Mouse (Mus musculus) G1E (cell line): Measurements from ENCODE around the gene Dusp19.

ENCODE experiments used
- CTCF ChIP-seq: IDR thresholded peaks from 2 replicates; pipeline ENCODE4 v1.5.1; 2012; ENCODE audit warnings: low read depth, low read length, inconsistent platforms, mixed read lengths
- GATA1 ChIP-seq: IDR thresholded peaks from 2 replicates; pipeline ENCODE4 v1.6.1; 2012; ENCODE audit warnings: borderline replicate concordance, low read length, inconsistent platforms, mixed read lengths
- POLR2AphosphoS5 ChIP-seq: IDR thresholded peaks from 2 replicates; pipeline ENCODE4 v1.6.1; 2012; ENCODE audit warnings: low read depth, low read length, inconsistent platforms; ENCODE audit not compliant: insufficient replicate concordance
- TAL1 ChIP-seq: conservative IDR thresholded peaks from 2 replicates; pipeline ENCODE4 v1.6.1; 2012; ENCODE audit warnings: low read depth, low read length, inconsistent platforms, mixed read lengths

GRCm38 (mm10) chr2:80632336-80633026, 15.6 kb downstream of the Dusp19 start:
- TF ChIP-seq CTCF = no peak
- no peak for TF ChIP-seq POLR2AphosphoS5
- TF ChIP-seq TAL1 = no peak
- TF ChIP-seq GATA1 = no peak
